Mouse (Mus musculus) stomach, embryonic 15.5 days (tissue): ENCODE data around the gene Map7. TPM values are rescaled to one million over a fixed set of nuclear protein-coding genes. Genes with fewer than 3 reads are reported as not detected.

Experiments
- ATAC-seq: fragments of 200-750 bp; cut with Nextera tagmentation; 2 replicates; pipeline ENCODE4 v1.8.0; 2017; ENCODE audit warnings: low read depth, moderate number of reproducible peaks, moderate TSS enrichment; ENCODE audit not compliant: insufficient read depth, low FRiP score
- H3K27ac ChIP-seq: fragments of 300-500 bp; sonication (generic); 2 replicates; pipeline ENCODE4 v1.5.1; 2015; ENCODE audit warnings: mild to moderate bottlenecking, inconsistent platforms
- H3K27me3 ChIP-seq: fragments of 300-500 bp; sonication (generic); replicated peaks from 2 replicates; pipeline ENCODE4 v1.6.1; 2015; ENCODE audit warnings: inconsistent platforms
- H3K36me3 ChIP-seq: fragments of 300-500 bp; sonication (generic); 2 replicates; pipeline ENCODE4 v1.6.1; 2015; ENCODE audit warnings: inconsistent platforms
- H3K4me1 ChIP-seq: fragments of 300-500 bp; sonication (generic); 2 replicates; pipeline ENCODE4 v1.6.1; 2015; ENCODE audit warnings: inconsistent platforms
- H3K4me2 ChIP-seq: fragments of 300-500 bp; sonication (generic); 2 replicates; pipeline ENCODE4 v1.6.1; 2015; ENCODE audit warnings: mild to moderate bottlenecking, inconsistent platforms
- H3K4me3 ChIP-seq: fragments of 300-500 bp; sonication (generic); replicated peaks from 2 replicates; pipeline ENCODE4 v1.5.1; 2015; ENCODE audit warnings: inconsistent platforms
- H3K9ac ChIP-seq: fragments of 300-500 bp; sonication (generic); 2 replicates; pipeline ENCODE4 v1.6.1; 2015; ENCODE audit warnings: inconsistent platforms
- H3K9me3 ChIP-seq: fragments of 300-500 bp; sonication (generic); 2 replicates; pipeline ENCODE4 v1.6.1; 2016; ENCODE audit warnings: inconsistent platforms
- WGBS: fragments of 180-500 bp; shearing (Covaris S2); methylation state at CpG from one replicate; pipeline ENCODE4 v1.1.7; 2015; 5-methylcytosine and 5-hydroxymethylcytosine counted together
- polyA plus RNA-seq: library from polyadenylated mRNA; unstranded; fragments of >200 nt; fragmentation: Nextera tagmentation; extraction: Ambion mirVana; gene quantifications from 2 replicates; pipeline ENCODE4 v1.2.1, GENCODE M21; 2015

The Map7 gene
- polyA plus RNA-seq, 1 experiment from 2014 or later = 21.2 TPM

GRCm38 (mm10) chr10:20274022-20274421 is 125.8 kb downstream of the Map7 start:
- Histone ChIP-seq H3K4me2 (no peak overlapping the region), H3K27ac (no peak overlapping the region), H3K27me3 (no peaks in the 10 kb centered on the region), H3K9ac (no peak overlapping the region), H3K4me1 (no peaks in the 10 kb centered on the region), H3K36me3 (0 out of 2 replicates have a peak, but pooled peaks cover 3% of the 10 kb centered on the region), H3K4me3 (no peak overlapping the region), H3K9me3 (no peaks in the 10 kb centered on the region)
- no peak for ATAC-seq
- 87% methylated on average over 8 of the region's 9 CpGs for WGBS

- WGBS = 32% methylated on average over 2 of the region's 2 CpGs
- no peak for ATAC-seq
Observed at GRCm38 (mm10) chr10:20281456-20281855, 133.2 kb downstream of the Map7 start.

GRCm38 (mm10) chr10:20285289-20285975 is 137.2 kb downstream of the Map7 start:
- H3K4me1 ChIP-seq = peaks cover 16% of the 10 kb centered on the region
- H3K4me3 ChIP-seq = no peak overlapping the region
- peak; percentile 67 for ATAC-seq
- H3K9me3 ChIP-seq = no peaks in the 10 kb centered on the region
- H3K36me3 ChIP-seq = no peaks in the 10 kb centered on the region
- 16% methylated on average over 10 of the region's 10 CpGs for WGBS
- no peak overlapping the region for H3K4me2 ChIP-seq
- no peak overlapping the region for H3K27ac ChIP-seq
- no peaks in the 10 kb centered on the region for H3K27me3 ChIP-seq
- no peak overlapping the region for H3K9ac ChIP-seq

More at GRCm38 (mm10) chr10:20281456-20281855, 133.2 kb downstream of the Map7 start:
- Histone ChIP-seq H3K9me3 (no peaks in the 10 kb centered on the region), H3K4me1 (peaks cover 13% of the 10 kb centered on the region), H3K4me3 (no peak overlapping the region), H3K4me2 (no peak overlapping the region), H3K27me3 (no peaks in the 10 kb centered on the region), H3K9ac (no peak overlapping the region), H3K27ac (no peak overlapping the region), H3K36me3 (no peaks in the 10 kb centered on the region)

GRCm38 (mm10) chr10:20285994-20286836 is 137.9 kb downstream of the Map7 start:
- H3K27ac ChIP-seq = no peak overlapping the region
- no peaks in the 10 kb centered on the region for H3K36me3 ChIP-seq
- H3K27me3 ChIP-seq = no peaks in the 10 kb centered on the region
- H3K4me3 ChIP-seq = no peak overlapping the region
- 26% methylated on average over 15 of the region's 15 CpGs for WGBS
- ATAC-seq = no peak
- no peak overlapping the region for H3K9ac ChIP-seq
- H3K4me2 ChIP-seq = peak overlapping the region; percentile 13; the same call in 1 of the 2 replicates
- H3K4me1 ChIP-seq = peaks cover 16% of the 10 kb centered on the region
- H3K9me3 ChIP-seq = no peaks in the 10 kb centered on the region

- WGBS = 60% methylated on average over 6 of the region's 6 CpGs
- H3K27me3 ChIP-seq = no peaks in the 10 kb centered on the region
- H3K36me3 ChIP-seq = no peaks in the 10 kb centered on the region
- no peak for ATAC-seq
- no peak overlapping the region for H3K27ac ChIP-seq
- H3K9ac ChIP-seq = no peak overlapping the region
- no peak overlapping the region for H3K4me3 ChIP-seq
- H3K4me1 ChIP-seq = peaks cover 16% of the 10 kb centered on the region
- no peaks in the 10 kb centered on the region for H3K9me3 ChIP-seq
- H3K4me2 ChIP-seq = no peak overlapping the region
Observed at GRCm38 (mm10) chr10:20287369-20287768, 139.1 kb downstream of the Map7 start.

- 15% methylated on average over 11 of the region's 11 CpGs for WGBS
- peaks cover 12% of the 10 kb centered on the region for H3K4me1 ChIP-seq
- no peak for ATAC-seq
- peak overlapping the region; percentile 17 for H3K4me3 ChIP-seq
- H3K9me3 ChIP-seq = no peaks in the 10 kb centered on the region
- 0 out of 2 replicates have a peak overlapping the region, but pooled peaks have one; percentile 6 for H3K9ac ChIP-seq
- H3K27ac ChIP-seq = no peak overlapping the region
- no peaks in the 10 kb centered on the region for H3K27me3 ChIP-seq
- peak overlapping the region; percentile 49 for H3K4me2 ChIP-seq
- H3K36me3 ChIP-seq = no peaks in the 10 kb centered on the region
Observed at GRCm38 (mm10) chr10:20290467-20290883, 142.2 kb downstream of the Map7 start.

GRCm38 (mm10) chr10:20295961-20296360 is 147.7 kb downstream of the Map7 start:
- Histone ChIP-seq H3K9ac (no peak overlapping the region), H3K9me3 (no peaks in the 10 kb centered on the region), H3K4me1 (no peaks in the 10 kb centered on the region), H3K36me3 (no peaks in the 10 kb centered on the region), H3K27ac (no peak overlapping the region), H3K27me3 (no peaks in the 10 kb centered on the region), H3K4me3 (no peak overlapping the region), H3K4me2 (no peak overlapping the region)
- ATAC-seq = no peak
- WGBS = 67% methylated on average over 5 of the region's 5 CpGs

- H3K4me1 ChIP-seq = no peaks in the 10 kb centered on the region
- H3K27me3 ChIP-seq = no peaks in the 10 kb centered on the region
- H3K36me3 ChIP-seq = no peaks in the 10 kb centered on the region
- no peak for ATAC-seq
- WGBS = 59% methylated on average over 3 of the region's 3 CpGs
- H3K9me3 ChIP-seq = no peaks in the 10 kb centered on the region
- H3K27ac ChIP-seq = no peak overlapping the region
- H3K4me2 ChIP-seq = no peak overlapping the region
- H3K4me3 ChIP-seq = no peak overlapping the region
- H3K9ac ChIP-seq = no peak overlapping the region
Observed at GRCm38 (mm10) chr10:20298152-20298920, 150.1 kb downstream of the Map7 start.

- Histone ChIP-seq H3K36me3 (no peaks in the 10 kb centered on the region), H3K9ac (no peak overlapping the region), H3K27ac (no peak overlapping the region), H3K4me3 (no peak overlapping the region), H3K27me3 (no peaks in the 10 kb centered on the region), H3K4me1 (no peaks in the 10 kb centered on the region), H3K9me3 (no peaks in the 10 kb centered on the region), H3K4me2 (no peak overlapping the region)
- 73% methylated on average over 5 of the region's 5 CpGs for WGBS
- no peak for ATAC-seq
Observed at GRCm38 (mm10) chr10:20299114-20299513, 150.8 kb downstream of the Map7 start.

- H3K4me3 ChIP-seq = peak overlapping the region; percentile 77
- H3K27ac ChIP-seq = peak overlapping the region; percentile 100
- peak overlapping the region; percentile 55 for H3K4me2 ChIP-seq
- H3K9ac ChIP-seq = peak overlapping the region; percentile 79
- peaks cover 10% of the 10 kb centered on the region; the same call in 1 of the 2 replicates for H3K4me1 ChIP-seq
- H3K9me3 ChIP-seq = no peaks in the 10 kb centered on the region
- H3K27me3 ChIP-seq = no peaks in the 10 kb centered on the region
- WGBS = 43% methylated on average over 11 of the region's 11 CpGs
- no peaks in the 10 kb centered on the region for H3K36me3 ChIP-seq
- ATAC-seq = no peak
Observed at GRCm38 (mm10) chr10:20310969-20311769, 162.9 kb downstream of the Map7 start.
